In the genomic region with DNA sequence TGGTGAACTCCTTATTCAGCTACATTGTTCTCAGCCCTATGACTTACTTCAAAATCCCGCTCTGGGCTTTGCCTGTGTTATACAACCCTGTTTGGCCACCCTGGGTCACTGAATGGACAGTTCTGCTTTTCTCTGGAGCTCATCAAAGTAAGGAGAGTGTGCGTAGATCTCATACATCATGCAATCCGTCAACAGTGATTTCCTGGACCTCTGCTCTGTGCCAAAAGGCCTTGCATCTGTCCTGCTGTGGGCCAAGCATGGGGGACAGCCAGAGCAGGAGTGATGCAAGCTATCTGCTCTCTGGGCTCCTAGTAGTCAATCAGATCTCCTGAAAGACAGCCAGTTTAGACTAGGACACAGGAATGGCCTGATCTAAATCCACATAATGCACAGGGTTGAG, we compare ENCODE assay signal across 25 mouse cellular contexts. TPM values are rescaled to one million over a fixed set of nuclear protein-coding genes. Genes with fewer than 3 reads are reported as not detected.
DNase-seq lines count a peak whose midpoint lies in the region; ATAC-seq and TF ChIP-seq lines count a peak whose summit lies in the region.
"Had no signal": no experiment of that assay in that cellular context is flagged by ENCODE, and none has a peak within 500 bp of the region (broad histone marks: within the 10 kb centered on the region; RNA-seq: fewer than 3 reads in every experiment).

No protein-coding gene starts in this region.

- H3K4me1 ChIP-seq in liver, adult 2 months (ENCODE audit: control insufficient read depth, insufficient read depth, low read length) = peaks cover 15% of the 10 kb centered on the region
- H3K4me1 ChIP-seq in liver, embryonic 12.5 days = no peaks in the 10 kb centered on the region
- 0 out of 2 replicates have a peak, but pooled peaks cover 10% of the 10 kb centered on the region for H3K4me1 ChIP-seq in intestine, embryonic 15.5 days (replicated peaks)
- H3K4me1 ChIP-seq: hindbrain, embryonic 13.5 days had no signal

- ATAC-seq in liver, embryonic 12.5 days = no peak
- ATAC-seq in monocyte, adult 5-6 weeks (replicated peaks; ENCODE audit: insufficient number of reproducible peaks, low FRiP score, low TSS enrichment, poor library complexity, severe bottlenecking) = no peak
- ATAC-seq in intestine, embryonic 15.5 days = no peak
- ATAC-seq: CD4-positive, CD25-positive, alpha-beta regulatory T cell, adult 4 months; forebrain, embryonic 13.5 days; forebrain, postnatal 0 days; hindbrain, postnatal 0 days had no signal

- TF ChIP-seq POLR2A in liver, adult 2 months (IDR thresholded peaks at IDR 0.05; ENCODE audit: extremely low read depth, insufficient read depth, low read length) = no peak

- TF ChIP-seq CTCF in liver, adult 2 months (IDR thresholded peaks at IDR 0.05; ENCODE audit: low read depth, low read length) = no peak

- peak; percentile 49 to 76 for DNase-seq in adrenal gland, adult (ENCODE audit: inconsistent age in 2 of 2, low spot score in 1 of 2)
- DNase-seq in adrenal gland, postnatal 25 days = no peak
- peak; percentile 90 for DNase-seq in liver, adult 2 months (ENCODE audit: extremely low read depth, low read depth, low spot score)
- DNase-seq in adrenal gland, postnatal 10 days = peak; percentile 56
- DNase-seq: B cell, adult 2 months; cerebellum, adult 18-20 months; cerebellum, adult 9-11 months; cerebellum, postnatal 36 days; forebrain, postnatal 0 days; gastrocnemius, postnatal 14 days; heart, adult 2 months; heart, postnatal 14 days had no signal

- H3K79me2 ChIP-seq in liver, adult 2 months (ENCODE audit: control insufficient read depth, insufficient read depth, low read length) = no peaks in the 10 kb centered on the region

- H3K9me3 ChIP-seq in liver, embryonic 12.5 days (replicated peaks) = no peaks in the 10 kb centered on the region
- H3K9me3 ChIP-seq in intestine, embryonic 15.5 days = no peaks in the 10 kb centered on the region; the same call in 1 of the 2 replicates
- H3K9me3 ChIP-seq: embryonic facial prominence, embryonic 13.5 days; forebrain, embryonic 13.5 days; heart, embryonic 15.5 days; hindbrain, embryonic 13.5 days had no signal

- no peak overlapping the region for H3K4me3 ChIP-seq in liver, adult 2 months (ENCODE audit: insufficient read depth, low read depth, low read length)
- H3K4me3 ChIP-seq in liver, embryonic 12.5 days = no peak overlapping the region
- H3K4me3 ChIP-seq in intestine, embryonic 15.5 days (replicated peaks) = no peak overlapping the region
- H3K4me3 ChIP-seq: embryonic facial prominence, embryonic 13.5 days; forebrain, embryonic 13.5 days; heart, adult 2 months; heart, embryonic 15.5 days; hindbrain, embryonic 13.5 days had no signal

- 15% methylated on average over 3 of the region's 3 CpGs for WGBS in liver, adult 2 months
- WGBS in liver, embryonic 12.5 days (ENCODE audit: insufficient replicate concordance) = 64% methylated on average over 3 of the region's 3 CpGs
- 58% methylated on average over 3 of the region's 3 CpGs for WGBS in intestine, embryonic 15.5 days

- no peak overlapping the region for H3K4me2 ChIP-seq in liver, embryonic 12.5 days
- no peak overlapping the region for H3K4me2 ChIP-seq in intestine, embryonic 15.5 days (replicated peaks)
- H3K4me2 ChIP-seq: embryonic facial prominence, embryonic 13.5 days; forebrain, embryonic 13.5 days; heart, embryonic 11.5 days; heart, embryonic 15.5 days; hindbrain, embryonic 13.5 days had no signal

- no peak overlapping the region for H3K27ac ChIP-seq in liver, adult 2 months (replicated peaks; ENCODE audit: insufficient read depth, low read depth, low read length)
- H3K27ac ChIP-seq in liver, embryonic 12.5 days = no peak overlapping the region
- no peak overlapping the region for H3K27ac ChIP-seq in intestine, embryonic 15.5 days
- H3K27ac ChIP-seq: embryonic facial prominence, embryonic 13.5 days; forebrain, embryonic 13.5 days; heart, adult 2 months; heart, embryonic 15.5 days; hindbrain, embryonic 13.5 days; hindbrain, postnatal 0 days had no signal

- H3K27me3 ChIP-seq in liver, adult 2 months (ENCODE audit: control insufficient read depth, insufficient read depth, low read length) = peaks cover 9% of the 10 kb centered on the region
- no peaks in the 10 kb centered on the region for H3K27me3 ChIP-seq in liver, embryonic 12.5 days (replicated peaks)
- no peaks in the 10 kb centered on the region for H3K27me3 ChIP-seq in intestine, embryonic 15.5 days (replicated peaks)
- H3K27me3 ChIP-seq: embryonic facial prominence, embryonic 13.5 days; forebrain, embryonic 13.5 days; heart, embryonic 15.5 days; hindbrain, embryonic 13.5 days had no signal

- H3K36me3 ChIP-seq in liver, adult 2 months (ENCODE audit: control insufficient read depth, insufficient read depth, low read length) = no peaks in the 10 kb centered on the region
- no peaks in the 10 kb centered on the region for H3K36me3 ChIP-seq in liver, embryonic 12.5 days
- no peaks in the 10 kb centered on the region for H3K36me3 ChIP-seq in intestine, embryonic 15.5 days
- H3K36me3 ChIP-seq: embryonic facial prominence, embryonic 13.5 days; G1E; heart, embryonic 15.5 days; hindbrain, embryonic 13.5 days had no signal

- H3K9ac ChIP-seq in liver, adult 2 months (ENCODE audit: low read depth, low read length) = no peak overlapping the region
- no peak overlapping the region for H3K9ac ChIP-seq in liver, embryonic 12.5 days
- H3K9ac ChIP-seq in intestine, embryonic 15.5 days = no peak overlapping the region
- H3K9ac ChIP-seq: embryonic facial prominence, embryonic 13.5 days; forebrain, embryonic 13.5 days; forebrain, postnatal 0 days; heart, embryonic 15.5 days; hindbrain, embryonic 13.5 days had no signal

RNA-seq across cellular contexts. Expression of gene Dmbt1, which starts 46.1 kb away (rescaled TPM):
- total RNA-seq in adrenal gland, postnatal 25 days (2021) = not detected in 2 replicates
- total RNA-seq in liver, adult 2 months (2014; rRNA removed) = 5.6 and 32.1 TPM in 2 replicates
- 0.35 and 0.55 TPM in 2 replicates for polyA plus RNA-seq in liver, adult 2 months (2012; rRNA removed)
- not detected in 2 replicates for polyA plus RNA-seq in liver, embryonic 12.5 days (2016; fragmentation: Nextera tagmentation; extraction: Ambion mirVana)
- total RNA-seq in adrenal gland, postnatal 10 days (2021) = under 1 TPM; 0.06 to 0.15 TPM
- not detected in 3 replicates for total RNA-seq in monocyte, adult 5-6 weeks (2017)
- polyA plus RNA-seq in intestine, embryonic 15.5 days (2015; fragmentation: Nextera tagmentation; extraction: Ambion mirVana) = 126 and 138 TPM in 2 replicates
- total RNA-seq: forebrain, postnatal 0 days; gastrocnemius, adult 18-20 months; gastrocnemius, postnatal 14 days; heart, adult 2 months; hematopoietic stem cell, adult 5-6 weeks; hindbrain, postnatal 0 days had no signal
- polyA plus RNA-seq: CD4-positive, CD25-positive, alpha-beta regulatory T cell, adult 4 months; embryonic facial prominence, embryonic 13.5 days; forebrain, postnatal 0 days; G1E; heart, embryonic 11.5 days; hindbrain, embryonic 13.5 days; hindbrain, postnatal 0 days had no signal

RNA-seq across cellular contexts. Expression of gene Htra1, which starts 49.8 kb away (rescaled TPM):
- total RNA-seq in adrenal gland, postnatal 25 days (2021) = 38.3 and 45.7 TPM in 2 replicates
- 3.2 and 3.6 TPM in 2 replicates for total RNA-seq in liver, adult 2 months (2014; rRNA removed)
- 2.6 and 3.1 TPM in 2 replicates for polyA plus RNA-seq in liver, adult 2 months (2012; rRNA removed)
- 0.75 and 2.1 TPM in 2 replicates for polyA plus RNA-seq in liver, embryonic 12.5 days (2016; fragmentation: Nextera tagmentation; extraction: Ambion mirVana)
- total RNA-seq in adrenal gland, postnatal 10 days (2021) = 10 to 100 TPM; 76.1 to 89.5 TPM
- 0.39 TPM in 1 of 3 replicates, not detected in the others for total RNA-seq in monocyte, adult 5-6 weeks (2017)
- 16.9 and 18.8 TPM in 2 replicates for polyA plus RNA-seq in intestine, embryonic 15.5 days (2015; fragmentation: Nextera tagmentation; extraction: Ambion mirVana)
- total RNA-seq: G1E; hematopoietic stem cell, adult 5-6 weeks had no signal
- polyA plus RNA-seq: CD4-positive, CD25-positive, alpha-beta regulatory T cell, adult 4 months; G1E had no signal
